Mouse (Mus musculus): Measurements from ENCODE around the gene Dnhd1.
"Not testable (repeated sequence)": the region's sequence is repeated elsewhere in the genome, so short reads cannot be mapped to it uniquely, and the experiment has no call there.

Dnhd1 gene

GRCm38 (mm10) chr7:105740089-105740795 is 89.6 kb downstream of the Dnhd1 start:
- no peak for DNase-seq (ENCODE audit: low read depth, low spot score)

- no peak for DNase-seq (ENCODE audit: low read depth, low spot score)
These were observed 90.2 kb downstream of the Dnhd1 start for GRCm38 (mm10) chr7:105740851-105741250.

- DNase-seq (ENCODE audit: low read depth, low spot score) = no peak
These were observed 91.4 kb downstream of the Dnhd1 start for GRCm38 (mm10) chr7:105741978-105742377.

- DNase-seq (ENCODE audit: low read depth, low spot score) = not testable (repeated sequence)
These were observed 92.0 kb downstream of the Dnhd1 start for GRCm38 (mm10) chr7:105742539-105743215.

GRCm38 (mm10) chr7:105743246-105743925 is 92.8 kb downstream of the Dnhd1 start:
- not testable (repeated sequence) for DNase-seq (ENCODE audit: low read depth, low spot score)

GRCm38 (mm10) chr7:105743926-105744590 is 93.4 kb downstream of the Dnhd1 start, which contains the start of gene Taf10:
TSS of gene Taf10 (minus strand) at chr7:105744361.
- peak; percentile 82 for DNase-seq (ENCODE audit: low read depth, low spot score)

- DNase-seq (ENCODE audit: low read depth, low spot score) = no peak
These were observed 97.1 kb downstream of the Dnhd1 start for GRCm38 (mm10) chr7:105747776-105748175.

GRCm38 (mm10) chr7:105751491-105752433 is 101.1 kb downstream of the Dnhd1 start, which contains the start of gene Tpp1:
TSS of gene Tpp1 (minus strand) at chr7:105752235.
- DNase-seq (ENCODE audit: low read depth, low spot score) = peak; percentile 85

- DNase-seq (ENCODE audit: low read depth, low spot score) = no peak
These were observed 102.1 kb downstream of the Dnhd1 start for GRCm38 (mm10) chr7:105752716-105753115.

- DNase-seq (ENCODE audit: low read depth, low spot score) = no peak
These were observed 102.7 kb downstream of the Dnhd1 start for GRCm38 (mm10) chr7:105753281-105753680.

- no peak for DNase-seq (ENCODE audit: low read depth, low spot score)
These were observed 111.3 kb downstream of the Dnhd1 start for GRCm38 (mm10) chr7:105761813-105762484.

GRCm38 (mm10) chr7:105762517-105763270 is 112.1 kb downstream of the Dnhd1 start:
- no peak for DNase-seq (ENCODE audit: low read depth, low spot score)

GRCm38 (mm10) chr7:105764331-105764730 is 113.7 kb downstream of the Dnhd1 start:
- DNase-seq (ENCODE audit: low read depth, low spot score) = no peak

- no peak for DNase-seq (ENCODE audit: low read depth, low spot score)
These were observed 117.1 kb downstream of the Dnhd1 start for GRCm38 (mm10) chr7:105767729-105768165.

GRCm38 (mm10) chr7:105769959-105770358 is 119.3 kb downstream of the Dnhd1 start:
- no peak for DNase-seq (ENCODE audit: low read depth, low spot score)
